Mouse (Mus musculus) cortical plate, adult 2 months (tissue): ENCODE results near the gene Hoxa6.

Experiments
- CTCF ChIP-seq: fragments of 200-500 bp; IDR thresholded peaks from 2 replicates; pipeline ENCODE4 v1.5.1; 2011; ENCODE audit warnings: mild to moderate bottlenecking, control low read depth, low read length; ENCODE audit not compliant: insufficient read depth; ENCODE audit errors: extremely low read depth
- POLR2A ChIP-seq: fragments of 200-500 bp; IDR thresholded peaks from 2 replicates; pipeline ENCODE4 v1.6.1; 2011; ENCODE audit warnings: mild to moderate bottlenecking, low read length, control low read depth; ENCODE audit not compliant: insufficient read depth; ENCODE audit errors: extremely low read depth

DNA sequence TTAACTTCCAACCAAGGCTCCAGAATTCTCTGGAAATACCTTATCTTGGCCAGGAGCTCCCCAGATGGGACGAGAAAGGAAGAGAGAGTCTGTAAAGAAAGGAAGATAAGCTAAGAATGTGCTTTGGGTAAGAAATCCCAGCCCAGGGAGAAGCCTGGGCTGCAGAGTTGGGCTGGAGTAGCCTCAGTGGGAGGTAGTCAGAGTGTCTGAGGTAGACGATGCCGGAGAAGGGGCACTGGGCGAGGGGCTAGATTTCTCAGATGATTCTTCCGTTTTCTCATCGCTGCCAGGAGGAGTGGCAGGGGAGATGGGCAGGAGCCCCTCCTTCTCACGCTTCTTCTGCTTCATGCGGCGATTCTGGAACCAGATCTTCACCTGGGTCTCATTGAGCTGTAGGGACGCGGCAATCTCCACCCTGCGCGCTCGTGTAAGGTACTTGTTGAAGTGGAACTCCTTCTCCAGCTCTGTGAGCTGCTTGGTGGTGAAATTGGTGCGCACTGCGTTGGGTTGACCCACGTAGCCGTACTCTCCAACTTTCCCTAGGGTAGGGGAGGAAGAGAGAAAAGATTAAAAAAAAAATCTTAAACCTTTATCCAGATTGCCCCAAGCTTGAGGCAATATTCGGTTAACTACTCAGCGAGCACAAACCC lies 51.8 kb downstream of the Hoxa6 start:
- TF ChIP-seq POLR2A (no peak), CTCF (no peak)
